Mouse (Mus musculus): ENCODE results near the gene Pate1.
A peak's percentile ranks its signal among the peaks of the same experiment; 100 is the strongest.

The Pate1 gene

DNA sequence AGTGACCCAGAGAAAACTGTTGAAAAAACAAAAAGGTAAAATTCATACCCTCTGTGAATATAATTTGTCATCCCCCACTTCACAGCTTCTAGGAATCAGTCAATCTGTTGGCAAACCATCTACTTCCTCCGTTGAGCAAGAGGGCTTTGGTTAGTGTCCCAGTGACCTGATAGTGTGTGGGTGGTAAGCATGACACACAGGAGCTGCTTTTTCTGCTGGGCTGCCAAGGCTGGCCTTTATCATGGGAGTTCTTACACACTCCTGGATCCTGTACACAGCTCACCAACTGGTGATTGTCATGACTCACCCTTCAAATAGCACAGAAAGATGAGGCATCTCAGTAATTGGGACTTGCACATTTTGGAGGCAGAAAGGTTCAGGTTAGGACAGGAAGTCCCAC is at the start of gene Pate1:
Gene Pate1 (minus strand): TSS at position 378 of the 400 bp plus-strand sequence.
- DNase-seq (ENCODE audit: low read depth, low spot score) = no peak

DNA sequence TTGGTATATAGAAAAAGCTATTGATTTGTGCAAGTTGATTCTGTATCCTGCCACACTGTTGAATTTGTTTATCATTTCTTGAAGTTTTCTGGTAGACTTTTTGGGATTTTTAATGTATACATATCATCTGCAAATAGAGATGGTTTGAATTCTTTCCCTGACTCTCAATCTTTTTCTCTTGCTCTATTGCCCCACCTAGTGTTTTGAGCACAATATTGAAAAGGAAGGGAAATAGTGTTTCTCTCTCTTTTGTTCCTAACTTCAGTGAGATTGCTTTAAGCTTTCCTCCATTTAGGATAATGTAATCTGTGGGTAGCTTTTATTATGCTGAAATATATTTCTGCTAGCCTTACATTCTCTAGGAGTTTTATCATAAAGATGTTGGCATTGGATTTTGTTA is 20.1 kb upstream of the Pate1 start:
- peak; percentile 3 for DNase-seq (ENCODE audit: low read depth, low spot score)

GRCm38 (mm10) chr9:35691924-35692323 is 4.7 kb upstream of the Pate1 start:
- DNase-seq (ENCODE audit: low read depth, low spot score) = no peak

- DNase-seq (ENCODE audit: low read depth, low spot score) = no peak
Observed at GRCm38 (mm10) chr9:35673557-35673956, 13.6 kb downstream of the Pate1 start.

DNA sequence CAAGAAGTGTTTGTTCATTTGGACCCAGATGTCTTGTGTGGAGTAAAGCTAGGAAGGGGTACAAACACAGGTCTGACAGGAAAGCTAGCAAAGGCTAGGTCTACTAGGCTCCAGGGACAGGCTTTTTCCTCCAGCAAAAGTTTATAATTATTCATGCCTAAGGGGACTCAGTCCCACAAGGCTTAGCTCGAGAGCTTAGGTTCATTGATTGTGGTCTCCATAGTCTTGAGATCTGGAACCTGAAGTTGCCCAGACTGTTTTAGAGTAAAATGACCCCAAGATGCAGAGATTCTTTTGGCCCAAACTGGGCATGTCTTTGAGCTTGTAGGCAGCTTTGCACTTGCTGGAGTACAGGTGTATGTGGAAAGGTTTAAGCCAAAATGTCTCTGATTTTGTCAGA is 39.1 kb downstream of the Pate1 start, which contains the start of gene Pate3:
Gene Pate3 (minus strand): TSS at position 101 of the 400 bp plus-strand sequence.
- no peak for DNase-seq (ENCODE audit: low read depth, low spot score)
